Mouse (Mus musculus) neural tube, embryonic 15.5 days (tissue): Measurements from ENCODE around the gene Thrap3. TPM values are rescaled to one million over a fixed set of nuclear protein-coding genes. Genes with fewer than 3 reads are reported as not detected.
A peak's percentile ranks its signal among the peaks of the same experiment; 100 is the strongest.
"Not testable (repeated sequence)": the region's sequence is repeated elsewhere in the genome, so short reads cannot be mapped to it uniquely, and the experiment has no call there.

Experiments used
- ATAC-seq: fragments of 200-750 bp; cut with Nextera tagmentation; 2 replicates; pipeline ENCODE4 v1.8.0; 2017; ENCODE audit warnings: mild to moderate bottlenecking, moderate TSS enrichment, moderate library complexity; ENCODE audit not compliant: low FRiP score
- H3K27ac ChIP-seq: fragments of 300-500 bp; sonication (generic); replicated peaks from 2 replicates; pipeline ENCODE4 v1.5.1; 2015; ENCODE audit warnings: mild to moderate bottlenecking, inconsistent platforms
- H3K27me3 ChIP-seq: fragments of 300-500 bp; sonication (generic); replicated peaks from 2 replicates; pipeline ENCODE4 v1.6.1; 2015; ENCODE audit warnings: inconsistent platforms
- H3K36me3 ChIP-seq: fragments of 300-500 bp; sonication (generic); 2 replicates; pipeline ENCODE4 v1.6.1; 2015; ENCODE audit warnings: inconsistent platforms
- H3K4me1 ChIP-seq: fragments of 300-500 bp; sonication (generic); 2 replicates; pipeline ENCODE4 v1.6.1; 2015; ENCODE audit warnings: inconsistent platforms
- H3K4me2 ChIP-seq: fragments of 300-500 bp; sonication (generic); 2 replicates; pipeline ENCODE4 v1.6.1; 2015; ENCODE audit warnings: inconsistent platforms, mild to moderate bottlenecking, moderate library complexity
- H3K4me3 ChIP-seq: fragments of 300-500 bp; sonication (generic); replicated peaks from 2 replicates; pipeline ENCODE4 v1.5.1; 2015; ENCODE audit warnings: mild to moderate bottlenecking, inconsistent platforms
- H3K9ac ChIP-seq: fragments of 300-500 bp; sonication (generic); replicated peaks from 2 replicates; pipeline ENCODE4 v1.6.1; 2015; ENCODE audit warnings: mild to moderate bottlenecking, inconsistent platforms
- H3K9me3 ChIP-seq: fragments of 300-500 bp; sonication (generic); replicated peaks from 2 replicates; pipeline ENCODE4 v1.6.1; 2016; ENCODE audit warnings: inconsistent platforms
- WGBS: fragments of 180-500 bp; shearing (Covaris S2); methylation state at CpG from one replicate; pipeline ENCODE4 v1.1.7; 2015; ENCODE audit warnings: mixed read lengths; 5-methylcytosine and 5-hydroxymethylcytosine counted together
- polyA plus RNA-seq: library from polyadenylated mRNA; unstranded; fragments of >200 nt; fragmentation: Nextera tagmentation; extraction: Ambion mirVana; gene quantifications from 2 replicates; pipeline ENCODE4 v1.2.1, GENCODE M21; 2015

The Thrap3 gene
- polyA plus RNA-seq, 1 experiment from 2014 or later = 127 TPM

- Histone ChIP-seq H3K27me3 (no peaks in the 10 kb centered on the region), H3K4me3 (no peak overlapping the region), H3K9me3 (no peaks in the 10 kb centered on the region), H3K9ac (no peak overlapping the region), H3K4me1 (0 out of 2 replicates have a peak, but pooled peaks cover 3% of the 10 kb centered on the region), H3K36me3 (peaks cover 96% of the 10 kb centered on the region), H3K27ac (no peak overlapping the region), H3K4me2 (no peak overlapping the region)
- no peak for ATAC-seq
- whole genome bisulfite sequencing = 91% methylated on average over 10 of the region's 10 CpGs
Measured at GRCm38 (mm10) chr4:126235191-126235590, 32.6 kb upstream of the Thrap3 start.

- no peaks in the 10 kb centered on the region for H3K27me3 ChIP-seq
- H3K4me2 ChIP-seq = no peak overlapping the region
- WGBS = 83% methylated on average over 18 of the region's 18 CpGs
- no peak overlapping the region for H3K4me3 ChIP-seq
- 0 out of 2 replicates have a peak, but pooled peaks cover 5% of the 10 kb centered on the region for H3K4me1 ChIP-seq
- ATAC-seq = no peak
- H3K27ac ChIP-seq = no peak overlapping the region
- H3K36me3 ChIP-seq = peaks cover 90% of the 10 kb centered on the region
- no peaks in the 10 kb centered on the region for H3K9me3 ChIP-seq
- H3K9ac ChIP-seq = no peak overlapping the region
Measured at GRCm38 (mm10) chr4:126234496-126235175, 32.1 kb upstream of the Thrap3 start.

GRCm38 (mm10) chr4:126233676-126234308, 31.2 kb upstream of the Thrap3 start:
- H3K4me3 ChIP-seq = no peak overlapping the region
- no peaks in the 10 kb centered on the region for H3K27me3 ChIP-seq
- no peak for ATAC-seq
- H3K9ac ChIP-seq = no peak overlapping the region
- H3K4me2 ChIP-seq = no peak overlapping the region
- H3K27ac ChIP-seq = no peak overlapping the region
- H3K9me3 ChIP-seq = no peaks in the 10 kb centered on the region
- 91% methylated on average over 29 of the region's 29 CpGs for WGBS
- H3K36me3 ChIP-seq = peaks cover 83% of the 10 kb centered on the region
- H3K4me1 ChIP-seq = 0 out of 2 replicates have a peak, but pooled peaks cover 5% of the 10 kb centered on the region

GRCm38 (mm10) chr4:126229900-126230299, 27.3 kb upstream of the Thrap3 start:
- peaks cover 46% of the 10 kb centered on the region for H3K36me3 ChIP-seq
- H3K4me2 ChIP-seq = no peak overlapping the region
- WGBS = 62% methylated on average over 7 of the region's 7 CpGs
- no peak overlapping the region for H3K9ac ChIP-seq
- peaks cover 24% of the 10 kb centered on the region for H3K4me1 ChIP-seq
- H3K27me3 ChIP-seq = no peaks in the 10 kb centered on the region
- ATAC-seq = no peak
- no peaks in the 10 kb centered on the region for H3K9me3 ChIP-seq
- no peak overlapping the region for H3K4me3 ChIP-seq
- H3K27ac ChIP-seq = no peak overlapping the region

- no peaks in the 10 kb centered on the region for H3K27me3 ChIP-seq
- no peak overlapping the region for H3K27ac ChIP-seq
- ATAC-seq = no peak
- H3K4me2 ChIP-seq = no peak overlapping the region
- peaks cover 24% of the 10 kb centered on the region for H3K4me1 ChIP-seq
- H3K36me3 ChIP-seq = peaks cover 29% of the 10 kb centered on the region
- no peak overlapping the region for H3K9ac ChIP-seq
- no peak overlapping the region for H3K4me3 ChIP-seq
- WGBS = 6% methylated on average over 5 of the region's 5 CpGs
- H3K9me3 ChIP-seq = no peaks in the 10 kb centered on the region
Measured at GRCm38 (mm10) chr4:126228144-126228543, 25.6 kb upstream of the Thrap3 start.

- Histone ChIP-seq H3K27ac (peak overlapping the region; percentile 42), H3K9me3 (no peaks in the 10 kb centered on the region), H3K36me3 (peaks cover 20% of the 10 kb centered on the region), H3K4me3 (peak overlapping the region; percentile 19), H3K4me1 (peaks cover 24% of the 10 kb centered on the region), H3K4me2 (peak overlapping the region; percentile 58), H3K9ac (0 out of 2 replicates have a peak overlapping the region, but pooled peaks have one; percentile 10), H3K27me3 (no peaks in the 10 kb centered on the region)
- WGBS = 7% methylated on average over 18 of the region's 18 CpGs
- ATAC-seq = peak; percentile 73
Measured at GRCm38 (mm10) chr4:126227077-126227761, 24.7 kb upstream of the Thrap3 start.

GRCm38 (mm10) chr4:126226640-126227039, 24.1 kb upstream of the Thrap3 start:
- Histone ChIP-seq H3K4me1 (peaks cover 24% of the 10 kb centered on the region), H3K4me3 (no peak overlapping the region), H3K4me2 (peak overlapping the region; percentile 58), H3K9me3 (no peaks in the 10 kb centered on the region), H3K27ac (no peak overlapping the region), H3K27me3 (no peaks in the 10 kb centered on the region), H3K9ac (0 out of 2 replicates have a peak overlapping the region, but pooled peaks have one; percentile 10), H3K36me3 (peaks cover 14% of the 10 kb centered on the region)
- no peak for ATAC-seq
- 60% methylated on average over 12 of the region's 12 CpGs for WGBS

GRCm38 (mm10) chr4:126222631-126223030, 20.1 kb upstream of the Thrap3 start:
- Histone ChIP-seq H3K9ac (no peak overlapping the region), H3K9me3 (no peaks in the 10 kb centered on the region), H3K4me2 (no peak overlapping the region), H3K4me1 (peaks cover 10% of the 10 kb centered on the region), H3K27me3 (no peaks in the 10 kb centered on the region), H3K36me3 (no peaks in the 10 kb centered on the region), H3K27ac (no peak overlapping the region), H3K4me3 (no peak overlapping the region)
- ATAC-seq = no peak
- 84% methylated on average over 11 of the region's 11 CpGs for WGBS

GRCm38 (mm10) chr4:126220045-126220444, 17.5 kb upstream of the Thrap3 start:
- no peaks in the 10 kb centered on the region for H3K27me3 ChIP-seq
- no peaks in the 10 kb centered on the region for H3K36me3 ChIP-seq
- no peak overlapping the region for H3K4me2 ChIP-seq
- H3K27ac ChIP-seq = no peak overlapping the region
- no peaks in the 10 kb centered on the region for H3K9me3 ChIP-seq
- no peak overlapping the region for H3K4me3 ChIP-seq
- no peak overlapping the region for H3K9ac ChIP-seq
- H3K4me1 ChIP-seq = no peaks in the 10 kb centered on the region
- WGBS = 90% methylated on average over 10 of the region's 10 CpGs
- no peak for ATAC-seq

GRCm38 (mm10) chr4:126219540-126219939, 17.0 kb upstream of the Thrap3 start:
- not testable (repeated sequence) for H3K4me1 ChIP-seq, ATAC-seq, H3K36me3 ChIP-seq, H3K9ac ChIP-seq, H3K4me2 ChIP-seq, H3K27me3 ChIP-seq, H3K4me3 ChIP-seq, H3K27ac ChIP-seq, H3K9me3 ChIP-seq
- 79% methylated on average over 3 of the region's 3 CpGs for WGBS

GRCm38 (mm10) chr4:126217771-126218170, 15.2 kb upstream of the Thrap3 start:
- no peak overlapping the region for H3K4me2 ChIP-seq
- no peaks in the 10 kb centered on the region for H3K36me3 ChIP-seq
- 83% methylated on average over 6 of the region's 6 CpGs for WGBS
- no peaks in the 10 kb centered on the region for H3K9me3 ChIP-seq
- no peaks in the 10 kb centered on the region for H3K27me3 ChIP-seq
- H3K4me3 ChIP-seq = no peak overlapping the region
- no peak overlapping the region for H3K9ac ChIP-seq
- no peak for ATAC-seq
- H3K27ac ChIP-seq = no peak overlapping the region
- no peaks in the 10 kb centered on the region for H3K4me1 ChIP-seq

GRCm38 (mm10) chr4:126207081-126207480, 4.5 kb upstream of the Thrap3 start:
- no peak overlapping the region for H3K9ac ChIP-seq
- WGBS = 68% methylated on average over 6 of the region's 6 CpGs

More at GRCm38 (mm10) chr4:126207081-126207480, 4.5 kb upstream of the Thrap3 start:
- Histone ChIP-seq H3K9me3 (no peaks in the 10 kb centered on the region), H3K27ac (no peak overlapping the region), H3K4me3 (no peak overlapping the region), H3K27me3 (no peaks in the 10 kb centered on the region), H3K4me1 (peaks cover 8% of the 10 kb centered on the region), H3K36me3 (no peaks in the 10 kb centered on the region), H3K4me2 (no peak overlapping the region)
- ATAC-seq = no peak
